Comparison of ENCODE assay signal across 8 mouse cellular contexts in genomic region chr14:105815827-105816226, GRCm38 (mm10).
A peak's percentile ranks its signal among the peaks of the same experiment; 100 is the strongest.
DNase-seq lines count a peak whose midpoint lies in the region; ATAC-seq and TF ChIP-seq lines count a peak whose summit lies in the region.

No protein-coding gene starts in this region.

- intact Hi-C loops in heart, postnatal 25 days (cut with DNase I), result no loop called here

- peaks cover 5% of the 10 kb centered on the region; the same call in 1 of the 2 replicates for H3K9me3 ChIP-seq in heart, embryonic 14.5 days (ENCODE audit: control insufficient read depth, low read length)
- no peaks in the 10 kb centered on the region for H3K9me3 ChIP-seq in embryonic facial prominence, embryonic 10.5 days

- no peak for TF ChIP-seq CTCF in kidney, adult 2 months (conservative IDR thresholded peaks at IDR 0.05; ENCODE audit: insufficient read depth, insufficient read length, low read depth, low read length)
- no peak for TF ChIP-seq CTCF in thymus, adult 2 months (IDR thresholded peaks at IDR 0.05; ENCODE audit: borderline replicate concordance, control insufficient read depth, extremely low read depth, insufficient read depth, low read length, poor library complexity)

- no peak overlapping the region for H3K9ac ChIP-seq in heart, embryonic 14.5 days (ENCODE audit: low read length)

- no peaks in the 10 kb centered on the region for H3K79me2 ChIP-seq in macrophage (ENCODE audit: inconsistent target)

- peak overlapping the region; percentile 48 for H3K4me2 ChIP-seq in heart, embryonic 14.5 days (ENCODE audit: low read length)

- no peaks in the 10 kb centered on the region for H3K36me3 ChIP-seq in heart, embryonic 14.5 days (ENCODE audit: control insufficient read depth, insufficient read depth, low read length)
- H3K36me3 ChIP-seq in embryonic facial prominence, embryonic 10.5 days (replicated peaks), result no peaks in the 10 kb centered on the region
- no peaks in the 10 kb centered on the region for H3K36me3 ChIP-seq in kidney, adult 2 months (ENCODE audit: control insufficient read depth, insufficient read depth, low read length)
- no peaks in the 10 kb centered on the region for H3K36me3 ChIP-seq in macrophage (ENCODE audit: inconsistent target)
- H3K36me3 ChIP-seq in thymus, adult 2 months (ENCODE audit: control insufficient read depth, insufficient read depth, low read length), result no peaks in the 10 kb centered on the region

- H3K4me1 ChIP-seq in heart, embryonic 14.5 days (ENCODE audit: control insufficient read depth in 2 of 2, insufficient read depth in 2 of 2, low read length in 2 of 2), result peaks cover 5 to 7% of the 10 kb centered on the region in 2 experiments; a peak in 3 of 4 replicates
- H3K4me1 ChIP-seq in embryonic facial prominence, embryonic 10.5 days, result peaks cover 12% of the 10 kb centered on the region
- peaks cover 3% of the 10 kb centered on the region; the same call in 1 of the 2 replicates for H3K4me1 ChIP-seq in kidney, adult 2 months (ENCODE audit: control insufficient read depth, insufficient read depth, low read length)
- no peaks in the 10 kb centered on the region for H3K4me1 ChIP-seq in thymus, adult 2 months (replicated peaks; ENCODE audit: control insufficient read depth, insufficient read depth, low read length)

- peak overlapping the region in 1 of 2 experiments; percentile 12; a peak in 2 of 4 replicates for H3K4me3 ChIP-seq in heart, embryonic 14.5 days (ENCODE audit: control insufficient read depth in 1 of 2, insufficient read depth in 1 of 2, low read depth in 1 of 2, low read length in 2 of 2)
- peak overlapping the region; percentile 35 for H3K4me3 ChIP-seq in embryonic facial prominence, embryonic 10.5 days
- H3K4me3 ChIP-seq in kidney, adult 2 months (ENCODE audit: insufficient read depth, low read depth, low read length), result no peak overlapping the region
- H3K4me3 ChIP-seq in macrophage (ENCODE audit: inconsistent target), result peak overlapping the region; percentile 19; the same call in 1 of the 2 replicates
- H3K4me3 ChIP-seq in thymus, adult 2 months (ENCODE audit: control insufficient read depth, insufficient read depth, low read length), result no peak overlapping the region

- no peak for TF ChIP-seq POLR2A in kidney, adult 2 months (IDR thresholded peaks at IDR 0.05; ENCODE audit: low read depth, low read length)
- no peak for TF ChIP-seq POLR2A in thymus, adult 2 months (IDR thresholded peaks at IDR 0.05; ENCODE audit: control insufficient read depth, extremely low read depth, insufficient read depth, low read length, poor library complexity)

- no peak for ATAC-seq in heart, embryonic 14.5 days (ENCODE audit: insufficient number of reproducible peaks, insufficient read depth, low FRiP score, low read depth)
- no peak for ATAC-seq in erythroblast, adult 5-6 weeks (replicated peaks; ENCODE audit: low FRiP score, poor library complexity, severe bottlenecking)

- H3K27me3 ChIP-seq in heart, embryonic 14.5 days (ENCODE audit: control insufficient read depth, insufficient read depth, low read length), result no peaks in the 10 kb centered on the region
- H3K27me3 ChIP-seq in embryonic facial prominence, embryonic 10.5 days (replicated peaks; ENCODE audit: low read depth, poor library complexity, severe bottlenecking), result no peaks in the 10 kb centered on the region
- no peaks in the 10 kb centered on the region for H3K27me3 ChIP-seq in kidney, adult 2 months (replicated peaks; ENCODE audit: control insufficient read depth, insufficient read depth, low read length)
- H3K27me3 ChIP-seq in thymus, adult 2 months (ENCODE audit: control insufficient read depth, insufficient read depth, low read length), result no peaks in the 10 kb centered on the region

- WGBS in heart, embryonic 14.5 days, result 21% methylated on average over 6 of the region's 6 CpGs
- 27% methylated on average over 6 of the region's 6 CpGs for WGBS in embryonic facial prominence, embryonic 10.5 days
- 7% methylated on average over 6 of the region's 6 CpGs for WGBS in kidney, adult 2 months
- WGBS in macrophage (ENCODE audit: missing documents), result 47% methylated on average over 6 of the region's 6 CpGs
- 38% methylated on average over 6 of the region's 6 CpGs for WGBS in thymus, adult 2 months

- H3K27ac ChIP-seq in heart, embryonic 14.5 days (replicated peaks in 1 of 2; ENCODE audit: control insufficient read depth in 1 of 2, insufficient read depth in 1 of 2, low read depth in 2 of 2, low read length in 2 of 2), result no peak overlapping the region
- H3K27ac ChIP-seq in embryonic facial prominence, embryonic 10.5 days (replicated peaks), result no peak overlapping the region
- no peak overlapping the region for H3K27ac ChIP-seq in kidney, adult 2 months (ENCODE audit: insufficient read depth, low read depth, low read length)
- H3K27ac ChIP-seq in macrophage, result peak overlapping the region; percentile 48
- H3K27ac ChIP-seq in thymus, adult 2 months (ENCODE audit: control insufficient read depth, insufficient read depth, low read length), result no peak overlapping the region

- DNase-seq in heart, postnatal 25 days (ENCODE audit: low spot score), result no peak
- DNase-seq in embryonic facial prominence, embryonic 10.5 days (ENCODE audit: low spot score), result peak; percentile 22
- peak; percentile 91 for DNase-seq in kidney, adult 2 months
- DNase-seq in thymus, adult 2 months, result no peak
- no peak for DNase-seq in gastrocnemius, adult 8-10 months (ENCODE audit: low spot score in 2 of 2)

Comparison
In these comparisons a context has a peak if more than half of its experiments do, and no peak if none do; other contexts are left out.
1. H3K4me3 ChIP-seq: peak in embryonic facial prominence, embryonic 10.5 days (single experiment) and macrophage (single experiment); none in kidney, adult 2 months (single experiment) and thymus, adult 2 months (single experiment).
2. DNase-seq: peak in embryonic facial prominence, embryonic 10.5 days (single experiment) and kidney, adult 2 months (single experiment); none in heart, postnatal 25 days (single experiment), thymus, adult 2 months (single experiment) and gastrocnemius, adult 8-10 months (0 of 2).